Mouse (Mus musculus) liver, embryonic 14.5 days (tissue): Measurements from ENCODE around the gene Agrp.

ENCODE experiments used
- CTCF ChIP-seq: IDR thresholded peaks from 2 replicates; pipeline ENCODE4 v1.5.1; 2016; ENCODE audit warnings: antibody characterized with exemption, low read depth, control low read depth
- EP300 ChIP-seq: IDR thresholded peaks from 2 replicates; pipeline ENCODE4 v1.6.1; 2016; ENCODE audit warnings: antibody characterized with exemption, low read depth

DNA sequence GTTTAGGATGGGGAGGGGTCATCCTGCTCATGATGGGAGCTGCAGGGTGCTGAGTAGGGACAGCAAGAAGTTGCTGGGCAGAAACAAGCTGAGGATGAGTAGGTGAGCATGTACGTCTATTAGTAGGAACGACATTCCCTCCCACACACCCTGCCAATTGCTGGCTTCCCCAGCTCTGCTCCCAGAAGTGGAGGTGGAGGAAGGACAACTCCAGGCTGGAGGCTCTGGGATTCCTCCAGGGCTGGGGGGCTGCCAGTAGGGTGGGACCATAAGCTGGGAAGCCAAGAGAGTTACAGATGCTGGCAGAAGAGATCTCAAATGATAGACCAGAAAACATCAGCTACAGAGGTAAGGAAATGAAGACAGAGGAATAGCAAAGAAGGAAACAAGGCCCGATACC, 100.6 kb downstream of the Agrp start:
- TF ChIP-seq CTCF (no peak), EP300 (no peak)
